Mouse (Mus musculus) stomach, postnatal 0 days (tissue): ENCODE measurements at regions not wholly inside any gene's neighbourhood (a gene's known extent, or its start where the extent isn't known, plus 50 kb on each side); places are given as distances from the start of the nearest gene placed in this dataset.

Experiments
- ATAC-seq: fragments of 200-750 bp; cut with Nextera tagmentation; 2 replicates; pipeline ENCODE4 v1.8.0; 2017; ENCODE audit not compliant: low FRiP score, low TSS enrichment
- DNase-seq: peaks from one replicate; pipeline ENCODE4 v3.0.0-alpha.2; 2016; ENCODE audit warnings: low spot score
- H3K27ac ChIP-seq: fragments of 300-500 bp; sonication (generic); replicated peaks from 2 replicates; pipeline ENCODE4 v1.5.1; 2014; ENCODE audit warnings: mild to moderate bottlenecking, control low read depth
- H3K27me3 ChIP-seq: fragments of 300-500 bp; sonication (generic); 2 replicates; pipeline ENCODE4 v1.6.1; 2014; ENCODE audit warnings: low read length; ENCODE audit not compliant: control insufficient read depth, insufficient read depth
- H3K36me3 ChIP-seq: fragments of 300-500 bp; sonication (generic); 2 replicates; pipeline ENCODE4 v1.6.1; 2014; ENCODE audit warnings: low read length, mixed read lengths; ENCODE audit not compliant: control insufficient read depth, insufficient read depth
- H3K4me1 ChIP-seq: fragments of 300-500 bp; sonication (generic); replicated peaks from 2 replicates; pipeline ENCODE4 v1.6.1; 2014; ENCODE audit warnings: antibody characterized with exemption; ENCODE audit not compliant: control insufficient read depth, insufficient read depth
- H3K4me2 ChIP-seq: fragments of 300-500 bp; sonication (generic); replicated peaks from 2 replicates; pipeline ENCODE4 v1.6.1; 2014; ENCODE audit warnings: low read depth, mild to moderate bottlenecking, control low read depth, moderate library complexity
- H3K4me3 ChIP-seq: fragments of 300-500 bp; sonication (generic); 2 replicates; pipeline ENCODE4 v1.5.1; 2014; ENCODE audit warnings: low read depth, low read length, control low read depth
- H3K9ac ChIP-seq: fragments of 300-500 bp; sonication (generic); 2 replicates; pipeline ENCODE4 v1.6.1; 2014; ENCODE audit warnings: mild to moderate bottlenecking, low read length, control low read depth, mixed read lengths
- H3K9me3 ChIP-seq: fragments of 300-500 bp; sonication (generic); 2 replicates; pipeline ENCODE4 v1.6.1; 2016; ENCODE audit warnings: low read length; ENCODE audit not compliant: control insufficient read depth
- CTCF ChIP-seq: IDR thresholded peaks from 2 replicates; pipeline ENCODE4 v1.5.1; 2016; ENCODE audit warnings: antibody characterized with exemption, low read depth, mild to moderate bottlenecking, moderate library complexity
- EP300 ChIP-seq: optimal IDR thresholded peaks from 2 replicates; pipeline ENCODE3; 2016; ENCODE audit warnings: antibody characterized with exemption
- WGBS: fragments of 180-500 bp; shearing (Covaris S2); extraction: QIAGEN DNeasy Blood & Tissue Kit; methylation state at CpG from one replicate; pipeline ENCODE4 v1.1.7; 2014; 5-methylcytosine and 5-hydroxymethylcytosine counted together

- Histone ChIP-seq H3K4me3 (no peak overlapping the region), H3K9me3 (no peaks in the 10 kb centered on the region), H3K27ac (no peak overlapping the region), H3K4me1 (no peaks in the 10 kb centered on the region), H3K36me3 (no peaks in the 10 kb centered on the region), H3K9ac (no peak overlapping the region), H3K4me2 (no peak overlapping the region), H3K27me3 (no peaks in the 10 kb centered on the region)
- WGBS: 97% methylated on average over 16 of the region's 16 CpGs
- TF ChIP-seq CTCF (no peak), EP300 (no peak)
- no peak for ATAC-seq
- DNase-seq: no peak
These were observed 68.4 kb upstream of the Tmco5 start for GRCm38 (mm10) chr2:116810116-116810515.

- Histone ChIP-seq H3K36me3 (no peaks in the 10 kb centered on the region), H3K27ac (no peak overlapping the region), H3K4me3 (no peak overlapping the region), H3K27me3 (no peaks in the 10 kb centered on the region), H3K9ac (no peak overlapping the region), H3K4me1 (no peaks in the 10 kb centered on the region), H3K9me3 (no peaks in the 10 kb centered on the region), H3K4me2 (peak overlapping the region; percentile 35)
- DNase-seq (peak; percentile 26), ATAC-seq (no peak)
- TF ChIP-seq CTCF (no peak), EP300 (no peak)
- 19% methylated on average over 13 of the region's 13 CpGs for WGBS
These were observed 65.5 kb upstream of the Tmco5 start for GRCm38 (mm10) chr2:116812869-116813558.

GRCm38 (mm10) chr2:116813559-116813895 lies 65.0 kb upstream of the Tmco5 start:
- peak overlapping the region; percentile 35 for H3K4me2 ChIP-seq
- 25% methylated on average over 5 of the region's 5 CpGs for WGBS
- ATAC-seq: no peak

GRCm38 (mm10) chr2:116817134-116817533 lies 61.4 kb upstream of the Tmco5 start:
- peak overlapping the region; percentile 24; the same call in 1 of the 2 replicates for H3K4me2 ChIP-seq
- ATAC-seq (no peak), DNase-seq (no peak)
- no peak overlapping the region for H3K27ac ChIP-seq
- no peak for TF ChIP-seq CTCF
- TF ChIP-seq EP300: no peak
- no peak overlapping the region for H3K9ac ChIP-seq
- no peak overlapping the region for H3K4me3 ChIP-seq
- 38% methylated on average over 6 of the region's 6 CpGs for WGBS
- H3K9me3 ChIP-seq: no peaks in the 10 kb centered on the region
- no peaks in the 10 kb centered on the region for H3K4me1 ChIP-seq
- H3K27me3 ChIP-seq: no peaks in the 10 kb centered on the region
- no peaks in the 10 kb centered on the region for H3K36me3 ChIP-seq

More at GRCm38 (mm10) chr2:116813559-116813895, 65.0 kb upstream of the Tmco5 start:
- Histone ChIP-seq H3K36me3 (no peaks in the 10 kb centered on the region), H3K4me3 (no peak overlapping the region), H3K27ac (no peak overlapping the region), H3K9me3 (no peaks in the 10 kb centered on the region), H3K9ac (no peak overlapping the region), H3K4me1 (no peaks in the 10 kb centered on the region), H3K27me3 (no peaks in the 10 kb centered on the region)
- no peak for TF ChIP-seq EP300
- no peak for DNase-seq

GRCm38 (mm10) chr2:116817561-116817960 lies 60.9 kb upstream of the Tmco5 start:
- no peak for DNase-seq
- Histone ChIP-seq H3K9me3 (no peaks in the 10 kb centered on the region), H3K27me3 (no peaks in the 10 kb centered on the region), H3K27ac (no peak overlapping the region), H3K4me3 (no peak overlapping the region), H3K4me1 (no peaks in the 10 kb centered on the region), H3K9ac (no peak overlapping the region), H3K36me3 (no peaks in the 10 kb centered on the region), H3K4me2 (peak overlapping the region; percentile 24; the same call in 1 of the 2 replicates)
- 37% methylated on average over 9 of the region's 9 CpGs for WGBS
- no peak for TF ChIP-seq CTCF
- no peak for TF ChIP-seq EP300
- no peak for ATAC-seq

- TF ChIP-seq CTCF (no peak), EP300 (no peak)
- no peak overlapping the region for H3K4me2 ChIP-seq
- H3K4me3 ChIP-seq: no peak overlapping the region
- H3K9ac ChIP-seq: no peak overlapping the region
- DNase-seq: no peak
- WGBS: 23% methylated on average over 2 of the region's 2 CpGs
- no peaks in the 10 kb centered on the region for H3K4me1 ChIP-seq
- H3K27ac ChIP-seq: no peak overlapping the region
- H3K9me3 ChIP-seq: no peaks in the 10 kb centered on the region
- no peaks in the 10 kb centered on the region for H3K36me3 ChIP-seq
- no peak for ATAC-seq
- H3K27me3 ChIP-seq: no peaks in the 10 kb centered on the region
These were observed 59.9 kb upstream of the Tmco5 start for GRCm38 (mm10) chr2:116818550-116818949.
